Mouse (Mus musculus) lung, postnatal 14 days (tissue): ENCODE measurements around the gene Agrp.

Experiments
- DNase-seq: peaks from one replicate; pipeline ENCODE4 v3.0.0; 2021

Gene Agrp

GRCm38 (mm10) chr8:105636963-105637510 is at the start of gene Agrp:
Gene Agrp (minus strand): TSS chr8:105637393.
- DNase-seq, result peak; percentile 62

GRCm38 (mm10) chr8:105686551-105686950 is 49.4 kb upstream of the Agrp start:
- DNase-seq, result no peak

- DNase-seq, result peak; percentile 80
These were observed 48.7 kb upstream of the Agrp start, which contains the start of gene Carmil2 for GRCm38 (mm10) chr8:105685796-105686308. Gene Carmil2 (plus strand): TSS chr8:105686274.

GRCm38 (mm10) chr8:105685325-105685724 is 48.1 kb upstream of the Agrp start:
- DNase-seq, result no peak

GRCm38 (mm10) chr8:105677891-105678290 is 40.7 kb upstream of the Agrp start:
- DNase-seq, result no peak

GRCm38 (mm10) chr8:105661167-105661566 is 24.0 kb upstream of the Agrp start:
- DNase-seq, result peak; percentile 33

- no peak for DNase-seq
These were observed 20.4 kb upstream of the Agrp start for GRCm38 (mm10) chr8:105657641-105658040.

GRCm38 (mm10) chr8:105648929-105649328 is 11.7 kb upstream of the Agrp start:
- DNase-seq, result no peak

- no peak for DNase-seq
These were observed 8.0 kb upstream of the Agrp start for GRCm38 (mm10) chr8:105645205-105645604.

GRCm38 (mm10) chr8:105640511-105640910 is 3.3 kb upstream of the Agrp start:
- no peak for DNase-seq

GRCm38 (mm10) chr8:105639835-105640234 is 2.6 kb upstream of the Agrp start:
- DNase-seq, result no peak

- no peak for DNase-seq
These were observed 1.3 kb upstream of the Agrp start for GRCm38 (mm10) chr8:105638510-105638909.

GRCm38 (mm10) chr8:105637601-105638041 is 428 bp upstream of the Agrp start:
- DNase-seq, result no peak

GRCm38 (mm10) chr8:105636018-105636962 is 903 bp downstream of the Agrp start, which contains the start of gene Ctcf:
Gene Ctcf (plus strand): TSS chr8:105636568.
- DNase-seq, result peak; percentile 93

GRCm38 (mm10) chr8:105635481-105635880 is 1.7 kb downstream of the Agrp start:
- no peak for DNase-seq

- no peak for DNase-seq
These were observed 2.3 kb downstream of the Agrp start for GRCm38 (mm10) chr8:105634771-105635458.

GRCm38 (mm10) chr8:105629337-105629736 is 7.9 kb downstream of the Agrp start:
- DNase-seq, result no peak

- no peak for DNase-seq
These were observed 11.1 kb downstream of the Agrp start for GRCm38 (mm10) chr8:105626086-105626485.

GRCm38 (mm10) chr8:105624831-105625230 is 12.4 kb downstream of the Agrp start:
- no peak for DNase-seq

GRCm38 (mm10) chr8:105624401-105624800 is 12.8 kb downstream of the Agrp start:
- no peak for DNase-seq

GRCm38 (mm10) chr8:105623679-105624245 is 13.4 kb downstream of the Agrp start:
- DNase-seq, result no peak

GRCm38 (mm10) chr8:105623118-105623517 is 14.1 kb downstream of the Agrp start:
- DNase-seq, result peak; percentile 39

- DNase-seq, result peak; percentile 98
These were observed 14.7 kb downstream of the Agrp start for GRCm38 (mm10) chr8:105622421-105622920.
